Mouse (Mus musculus) G1E (cell line): ENCODE measurements around the gene P4ha1. TPM values are rescaled to one million over a fixed set of nuclear protein-coding genes. Genes with fewer than 3 reads are reported as not detected.

Experiments used
- ATAC-seq: 2 replicates; pipeline ENCODE4 v1.8.0; 2016; ENCODE audit warnings: mild to moderate bottlenecking; ENCODE audit not compliant: insufficient number of reproducible peaks, poor library complexity, low FRiP score, severe bottlenecking; ENCODE audit errors: extremely low read depth
- DNase-seq: peaks from one replicate; pipeline ENCODE4 v3.0.0; 2012; ENCODE audit warnings: low spot score
- H3K27me3 ChIP-seq: 2 replicates; pipeline ENCODE4 v1.6.1; 2012; ENCODE audit warnings: mild to moderate bottlenecking, low read length, inconsistent platforms; ENCODE audit not compliant: insufficient read depth
- H3K36me3 ChIP-seq: replicated peaks from 2 replicates; pipeline ENCODE3; 2012; ENCODE audit warnings: mild to moderate bottlenecking, inconsistent platforms
- H3K4me1 ChIP-seq: 2 replicates; pipeline ENCODE4 v1.6.1; 2012; ENCODE audit warnings: low read depth, low read length, inconsistent platforms, mixed read lengths; ENCODE audit not compliant: insufficient read depth
- H3K4me3 ChIP-seq: 2 replicates; pipeline ENCODE4 v1.5.1; 2012; ENCODE audit warnings: low read depth, mild to moderate bottlenecking, inconsistent platforms, low read length, moderate library complexity, mixed read lengths
- H3K9me3 ChIP-seq: replicated peaks from 2 replicates; pipeline ENCODE4 v1.6.1; 2012; ENCODE audit warnings: inconsistent platforms
- CTCF ChIP-seq: IDR thresholded peaks from 2 replicates; pipeline ENCODE4 v1.5.1; 2012; ENCODE audit warnings: low read depth, low read length, inconsistent platforms, mixed read lengths
- GATA1 ChIP-seq: IDR thresholded peaks from 2 replicates; pipeline ENCODE4 v1.6.1; 2012; ENCODE audit warnings: borderline replicate concordance, low read length, inconsistent platforms, mixed read lengths
- GATA2 ChIP-seq: IDR thresholded peaks from 2 replicates; pipeline ENCODE4 v1.6.1; 2012; ENCODE audit warnings: low read depth, low read length, inconsistent platforms, borderline replicate concordance
- POLR2AphosphoS5 ChIP-seq: IDR thresholded peaks from 2 replicates; pipeline ENCODE4 v1.6.1; 2012; ENCODE audit warnings: low read depth, low read length, inconsistent platforms; ENCODE audit not compliant: insufficient replicate concordance
- TAL1 ChIP-seq: conservative IDR thresholded peaks from 2 replicates; pipeline ENCODE4 v1.6.1; 2012; ENCODE audit warnings: low read depth, low read length, inconsistent platforms, mixed read lengths
- polyA plus RNA-seq: library from polyadenylated mRNA; stranded (reverse); fragments of >175 nt; gene quantifications from 2 replicates; pipeline ENCODE4 v1.2.3, GENCODE M21; 2012
- total RNA-seq, 2 experiments: library from RNA; stranded (forward) in 1 of 2; stranded (reverse) in 1 of 2; fragments of 200-1000 nt in 1 of 2; fragments of >200 nt in 1 of 2; fragmentation: Nextera tagmentation in 1 of 2; gene quantifications; 2 replicates each; pipeline ENCODE4 v1.2.3; 2014 to 2017

Gene P4ha1
- total and polyA plus RNA-seq, 3 experiments, result 2.3 to 34.2 (median 34.2) TPM

DNA sequence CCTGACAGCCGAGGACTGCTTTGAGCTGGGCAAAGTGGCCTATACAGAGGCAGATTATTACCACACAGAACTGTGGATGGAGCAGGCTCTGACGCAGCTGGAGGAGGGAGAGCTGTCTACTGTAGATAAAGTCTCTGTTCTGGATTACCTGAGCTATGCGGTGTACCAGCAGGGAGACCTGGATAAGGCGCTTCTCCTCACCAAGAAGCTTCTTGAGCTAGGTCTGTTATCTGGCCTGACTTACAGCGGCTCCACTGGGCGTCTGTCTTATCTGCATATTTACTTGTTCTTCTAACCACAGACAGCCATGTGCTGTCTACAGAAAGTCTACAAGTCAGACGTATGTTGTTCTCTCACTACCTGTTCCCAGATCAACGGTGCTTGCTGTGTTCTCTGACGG, 25.1 kb downstream of the P4ha1 start:
- peak; percentile 14 for DNase-seq
- H3K4me3 ChIP-seq, result no peak overlapping the region; the same call in 1 of the 2 replicates
- peak; percentile 94 for ATAC-seq
- peaks cover 34% of the 10 kb centered on the region for H3K4me1 ChIP-seq
- no peaks in the 10 kb centered on the region for H3K27me3 ChIP-seq
- peaks cover 49% of the 10 kb centered on the region for H3K36me3 ChIP-seq
- no peak for TF ChIP-seq CTCF
- peak; percentile 93 for TF ChIP-seq TAL1
- H3K9me3 ChIP-seq, result no peaks in the 10 kb centered on the region

- no peaks in the 10 kb centered on the region for H3K27me3 ChIP-seq
- ATAC-seq, result no peak
- DNase-seq, result no peak
- peaks cover 34% of the 10 kb centered on the region for H3K4me1 ChIP-seq
- no peaks in the 10 kb centered on the region for H3K9me3 ChIP-seq
- peaks cover 50% of the 10 kb centered on the region for H3K36me3 ChIP-seq
- no peak for TF ChIP-seq GATA2
- TF ChIP-seq TAL1, result no peak
- no peak for TF ChIP-seq POLR2AphosphoS5
- TF ChIP-seq GATA1, result no peak
- TF ChIP-seq CTCF, result no peak
- H3K4me3 ChIP-seq, result no peak overlapping the region
Observed at GRCm38 (mm10) chr10:59349536-59349935, 26.4 kb downstream of the P4ha1 start.

- no peak for DNase-seq
- no peak overlapping the region for H3K4me3 ChIP-seq
Observed at GRCm38 (mm10) chr10:59353065-59353464, 30.0 kb downstream of the P4ha1 start.

GRCm38 (mm10) chr10:59354120-59354519, 31.0 kb downstream of the P4ha1 start:
- no peak for ATAC-seq
- peaks cover 65% of the 10 kb centered on the region for H3K36me3 ChIP-seq

More at GRCm38 (mm10) chr10:59353065-59353464, 30.0 kb downstream of the P4ha1 start:
- no peaks in the 10 kb centered on the region for H3K27me3 ChIP-seq
- no peaks in the 10 kb centered on the region for H3K9me3 ChIP-seq
- no peak for ATAC-seq
- TF ChIP-seq CTCF, result no peak
- TF ChIP-seq POLR2AphosphoS5, result no peak
- no peak for TF ChIP-seq TAL1
- no peak for TF ChIP-seq GATA1
- no peak for TF ChIP-seq GATA2
- peaks cover 12% of the 10 kb centered on the region for H3K4me1 ChIP-seq
- peaks cover 65% of the 10 kb centered on the region for H3K36me3 ChIP-seq

GRCm38 (mm10) chr10:59355020-59355419, 31.9 kb downstream of the P4ha1 start:
- H3K36me3 ChIP-seq, result peaks cover 66% of the 10 kb centered on the region
- no peak overlapping the region for H3K4me3 ChIP-seq
- TF ChIP-seq GATA1, result no peak
- no peak for TF ChIP-seq CTCF
- H3K4me1 ChIP-seq, result peaks cover under 1% of the 10 kb centered on the region; the same call in 1 of the 2 replicates
- ATAC-seq (no peak), DNase-seq (no peak)
- no peaks in the 10 kb centered on the region for H3K27me3 ChIP-seq
- H3K9me3 ChIP-seq, result no peaks in the 10 kb centered on the region

More at GRCm38 (mm10) chr10:59354120-59354519, 31.0 kb downstream of the P4ha1 start:
- TF ChIP-seq GATA1 (no peak), CTCF (no peak), TAL1 (no peak), GATA2 (no peak), POLR2AphosphoS5 (no peak)
- Histone ChIP-seq H3K4me1 (peaks cover 3% of the 10 kb centered on the region; the same call in 1 of the 2 replicates), H3K27me3 (no peaks in the 10 kb centered on the region), H3K4me3 (no peak overlapping the region), H3K9me3 (no peaks in the 10 kb centered on the region)
- no peak for DNase-seq

DNA sequence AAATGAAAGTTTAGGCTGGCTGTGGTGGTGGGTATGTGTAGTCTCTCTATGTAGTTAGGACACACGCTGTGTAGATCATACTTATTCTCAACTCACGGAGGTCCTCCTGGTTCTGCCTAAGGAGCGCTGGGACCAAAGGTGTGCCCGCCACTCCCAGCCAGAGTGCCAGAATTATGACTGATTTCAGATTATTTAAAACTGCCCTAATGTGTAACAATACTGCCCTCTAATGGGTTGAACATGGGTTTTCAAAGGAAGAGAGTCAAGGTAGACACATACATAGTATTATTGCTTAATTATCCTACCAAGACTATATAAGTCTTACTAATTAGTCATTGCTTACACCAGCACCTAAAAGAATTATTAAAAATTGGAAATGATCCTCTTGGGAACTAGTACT, 35.6 kb downstream of the P4ha1 start:
- H3K9me3 ChIP-seq, result no peaks in the 10 kb centered on the region
- H3K4me3 ChIP-seq, result no peak overlapping the region
- no peak for ATAC-seq
- H3K36me3 ChIP-seq, result peaks cover 71% of the 10 kb centered on the region
- no peak for DNase-seq
- no peaks in the 10 kb centered on the region for H3K27me3 ChIP-seq
- peaks cover 7% of the 10 kb centered on the region; the same call in 1 of the 2 replicates for H3K4me1 ChIP-seq
- no peak for TF ChIP-seq TAL1
- TF ChIP-seq CTCF, result no peak
- TF ChIP-seq GATA2, result no peak
- TF ChIP-seq POLR2AphosphoS5, result no peak
- TF ChIP-seq GATA1, result no peak

DNA sequence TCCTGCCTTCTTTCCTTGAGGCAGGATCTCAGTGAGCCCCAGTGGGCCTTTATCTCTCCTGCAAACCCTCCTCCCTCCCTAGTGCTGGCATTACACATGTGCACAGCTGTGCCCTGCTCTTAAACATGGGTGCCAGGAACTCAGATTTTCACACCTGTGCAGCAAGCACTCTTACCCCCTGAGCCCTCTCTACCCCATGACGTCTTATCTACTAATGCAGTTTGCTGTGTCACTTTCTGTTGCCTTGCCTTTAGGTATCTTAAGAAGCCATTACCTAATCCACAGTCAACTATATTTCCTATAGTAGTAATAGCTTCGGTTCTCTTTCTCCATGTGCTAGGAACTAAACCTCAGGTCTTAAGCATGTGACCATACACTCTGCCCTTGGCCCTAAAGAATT, 40.1 kb downstream of the P4ha1 start:
- Histone ChIP-seq H3K4me3 (no peak overlapping the region), H3K4me1 (peaks cover 7% of the 10 kb centered on the region; the same call in 1 of the 2 replicates), H3K27me3 (no peaks in the 10 kb centered on the region), H3K36me3 (peaks cover 81% of the 10 kb centered on the region), H3K9me3 (no peaks in the 10 kb centered on the region)
- TF ChIP-seq TAL1 (no peak), POLR2AphosphoS5 (no peak), GATA1 (no peak), GATA2 (no peak), CTCF (no peak)
- no peak for ATAC-seq
- no peak for DNase-seq
